In genomic region chr4:147903601-147904000, GRCm38 (mm10) we compare ENCODE assay signal across 8 mouse cellular contexts. TPM values are rescaled to one million over a fixed set of nuclear protein-coding genes. Genes with fewer than 3 reads are reported as not detected.
DNase-seq lines count a peak whose midpoint lies in the region; ATAC-seq and TF ChIP-seq lines count a peak whose summit lies in the region.

No protein-coding gene starts in this region.

- peak overlapping the region; percentile 52 for H3K4me2 ChIP-seq in embryonic facial prominence, embryonic 11.5 days (ENCODE audit: low read depth, low read length)
- peak overlapping the region; percentile 53 for H3K4me2 ChIP-seq in intestine, embryonic 15.5 days (replicated peaks)
- H3K4me2 ChIP-seq in neural tube, embryonic 13.5 days = peak overlapping the region; percentile 78

- H3K9me3 ChIP-seq in embryonic facial prominence, embryonic 11.5 days (replicated peaks; ENCODE audit: control insufficient read depth, low read length) = no peaks in the 10 kb centered on the region
- H3K9me3 ChIP-seq in intestine, embryonic 15.5 days = no peaks in the 10 kb centered on the region
- H3K9me3 ChIP-seq in neural tube, embryonic 13.5 days = no peaks in the 10 kb centered on the region

- 80% methylated on average over 3 of the region's 3 CpGs for WGBS in embryonic facial prominence, embryonic 11.5 days
- WGBS in intestine, embryonic 15.5 days = 68% methylated on average over 3 of the region's 3 CpGs
- 84% methylated on average over 3 of the region's 3 CpGs for WGBS in neural tube, embryonic 13.5 days

- no peaks in the 10 kb centered on the region for H3K27me3 ChIP-seq in embryonic facial prominence, embryonic 11.5 days (ENCODE audit: control insufficient read depth, insufficient read depth, low read length)
- H3K27me3 ChIP-seq in intestine, embryonic 15.5 days (replicated peaks) = no peaks in the 10 kb centered on the region
- no peaks in the 10 kb centered on the region for H3K27me3 ChIP-seq in neural tube, embryonic 13.5 days

- DNase-seq in left cerebral cortex, adult 2 months (ENCODE audit: extremely low spot score in 1 of 2, low spot score in 2 of 2) = no peak
- no peak for DNase-seq in left cerebral cortex, postnatal 10 days (ENCODE audit: extremely low spot score in 1 of 2, low spot score in 2 of 2)
- no peak for DNase-seq in embryonic facial prominence, embryonic 11.5 days (ENCODE audit: low spot score)
- DNase-seq in frontal cortex, adult 2 months (ENCODE audit: extremely low spot score in 1 of 2, low spot score in 1 of 2) = no peak
- DNase-seq in urinary bladder, postnatal 4 days (ENCODE audit: low spot score in 2 of 2) = no peak
- DNase-seq in frontal cortex, postnatal 36 days (ENCODE audit: low spot score in 2 of 2) = no peak

- ATAC-seq in embryonic facial prominence, embryonic 11.5 days (replicated peaks; ENCODE audit: insufficient number of reproducible peaks, low FRiP score, low TSS enrichment, low read depth) = no peak
- ATAC-seq in intestine, embryonic 15.5 days = no peak
- no peak for ATAC-seq in neural tube, embryonic 13.5 days (ENCODE audit: low read depth)

- no peaks in the 10 kb centered on the region for H3K4me1 ChIP-seq in embryonic facial prominence, embryonic 11.5 days (ENCODE audit: control insufficient read depth, insufficient read depth, low read length)
- H3K4me1 ChIP-seq in intestine, embryonic 15.5 days (replicated peaks) = peaks cover 15% of the 10 kb centered on the region
- peaks cover 16% of the 10 kb centered on the region for H3K4me1 ChIP-seq in neural tube, embryonic 13.5 days (replicated peaks)

- H3K4me3 ChIP-seq in left cerebral cortex, adult 2 months = peak overlapping the region; percentile 100
- H3K4me3 ChIP-seq in embryonic facial prominence, embryonic 11.5 days (ENCODE audit: low read depth, low read length) = peak overlapping the region; percentile 90
- peak overlapping the region; percentile 81 for H3K4me3 ChIP-seq in intestine, embryonic 15.5 days (replicated peaks)
- peak overlapping the region; percentile 91 for H3K4me3 ChIP-seq in neural tube, embryonic 13.5 days

- H3K36me3 ChIP-seq in embryonic facial prominence, embryonic 11.5 days (replicated peaks; ENCODE audit: control insufficient read depth, insufficient read depth, low read depth, low read length) = no peaks in the 10 kb centered on the region
- H3K36me3 ChIP-seq in intestine, embryonic 15.5 days = peaks cover 7% of the 10 kb centered on the region; the same call in 1 of the 2 replicates
- peaks cover 38% of the 10 kb centered on the region for H3K36me3 ChIP-seq in neural tube, embryonic 13.5 days

- TF ChIP-seq CTCF in left cerebral cortex, adult 2 months (IDR thresholded peaks at IDR 0.05) = no peak

- intact Hi-C loops in left cerebral cortex, adult 2 months (cut with DNase I) = no loop called here
- intact Hi-C loops in left cerebral cortex, postnatal 10 days (cut with DNase I) = no loop called here

- peak overlapping the region; percentile 82; the same call in 1 of the 2 replicates for H3K9ac ChIP-seq in embryonic facial prominence, embryonic 11.5 days (replicated peaks; ENCODE audit: low read length)
- peak overlapping the region; percentile 73; the same call in 1 of the 2 replicates for H3K9ac ChIP-seq in intestine, embryonic 15.5 days
- peak overlapping the region; percentile 87 for H3K9ac ChIP-seq in neural tube, embryonic 13.5 days

- peak overlapping the region; percentile 100 for H3K27ac ChIP-seq in left cerebral cortex, adult 2 months
- H3K27ac ChIP-seq in embryonic facial prominence, embryonic 11.5 days (replicated peaks; ENCODE audit: low read depth, low read length) = no peak overlapping the region
- H3K27ac ChIP-seq in intestine, embryonic 15.5 days = no peak overlapping the region
- no peak overlapping the region for H3K27ac ChIP-seq in neural tube, embryonic 13.5 days (replicated peaks)

RNA-seq across cellular contexts. Expression of gene Mfn2, which starts 0.9 kb away (rescaled TPM):
- total RNA-seq in left cerebral cortex, adult 2 months (2021) = 100 to 1,000 TPM; 181 to 199 TPM
- total RNA-seq in left cerebral cortex, postnatal 10 days (2021) = 100 to 1,000 TPM; 173 to 182 TPM
- 23.1 and 28.0 TPM in 2 replicates for polyA plus RNA-seq in embryonic facial prominence, embryonic 11.5 days (2014; fragmentation: Nextera tagmentation; extraction: Ambion mirVana)
- polyA plus RNA-seq in intestine, embryonic 15.5 days (2015; fragmentation: Nextera tagmentation; extraction: Ambion mirVana) = 42.4 and 42.5 TPM in 2 replicates
- polyA plus RNA-seq in neural tube, embryonic 13.5 days (2015; fragmentation: Nextera tagmentation; extraction: Ambion mirVana) = 76.3 and 79.0 TPM in 2 replicates
- polyA plus RNA-seq in frontal cortex, adult 2 months (2012; rRNA removed) = 100 and 102 TPM in 2 replicates

RNA-seq across cellular contexts. Expression of gene Plod1, which starts 33.0 kb away (rescaled TPM):
- total RNA-seq in left cerebral cortex, adult 2 months (2021) = 10 to 100 TPM; 14.2 to 14.4 TPM
- total RNA-seq in left cerebral cortex, postnatal 10 days (2021) = 10 to 100 TPM; 17.2 to 17.7 TPM
- 32.7 and 36.4 TPM in 2 replicates for polyA plus RNA-seq in embryonic facial prominence, embryonic 11.5 days (2014; fragmentation: Nextera tagmentation; extraction: Ambion mirVana)
- polyA plus RNA-seq in intestine, embryonic 15.5 days (2015; fragmentation: Nextera tagmentation; extraction: Ambion mirVana) = 38.0 and 38.8 TPM in 2 replicates
- 35.2 and 35.7 TPM in 2 replicates for polyA plus RNA-seq in neural tube, embryonic 13.5 days (2015; fragmentation: Nextera tagmentation; extraction: Ambion mirVana)
- 18.8 and 20.3 TPM in 2 replicates for polyA plus RNA-seq in frontal cortex, adult 2 months (2012; rRNA removed)

RNA-seq across cellular contexts. Expression of gene Fv1, which starts 34.8 kb away (rescaled TPM):
- total RNA-seq in left cerebral cortex, adult 2 months (2021) = 10 to 100 TPM in 1 of 2 experiments, 1 to 10 TPM in 1; 9.9 to 11.8 TPM
- total RNA-seq in left cerebral cortex, postnatal 10 days (2021) = 1 to 10 TPM; 6.5 to 7.2 TPM
- polyA plus RNA-seq in embryonic facial prominence, embryonic 11.5 days (2014; fragmentation: Nextera tagmentation; extraction: Ambion mirVana) = 14.7 and 15.6 TPM in 2 replicates
- polyA plus RNA-seq in intestine, embryonic 15.5 days (2015; fragmentation: Nextera tagmentation; extraction: Ambion mirVana) = 9.6 and 9.8 TPM in 2 replicates
- polyA plus RNA-seq in neural tube, embryonic 13.5 days (2015; fragmentation: Nextera tagmentation; extraction: Ambion mirVana) = 12.0 and 14.3 TPM in 2 replicates
- 5.6 and 7.5 TPM in 2 replicates for polyA plus RNA-seq in frontal cortex, adult 2 months (2012; rRNA removed)

RNA-seq across cellular contexts. Expression of gene Miip, which starts 35.0 kb away (rescaled TPM):
- 10 to 100 TPM; 18.6 to 20.3 TPM for total RNA-seq in left cerebral cortex, adult 2 months (2021)
- 10 to 100 TPM; 17.9 to 22.3 TPM for total RNA-seq in left cerebral cortex, postnatal 10 days (2021)
- 27.6 and 30.0 TPM in 2 replicates for polyA plus RNA-seq in embryonic facial prominence, embryonic 11.5 days (2014; fragmentation: Nextera tagmentation; extraction: Ambion mirVana)
- 33.1 and 35.6 TPM in 2 replicates for polyA plus RNA-seq in intestine, embryonic 15.5 days (2015; fragmentation: Nextera tagmentation; extraction: Ambion mirVana)
- polyA plus RNA-seq in neural tube, embryonic 13.5 days (2015; fragmentation: Nextera tagmentation; extraction: Ambion mirVana) = 40.8 and 45.1 TPM in 2 replicates
- polyA plus RNA-seq in frontal cortex, adult 2 months (2012; rRNA removed) = 51.3 and 66.8 TPM in 2 replicates

RNA-seq across cellular contexts. Expression of gene 2510039O18Rik, which starts 37.1 kb away (rescaled TPM):
- total RNA-seq in left cerebral cortex, adult 2 months (2021) = 10 to 100 TPM; 28.9 to 31.2 TPM
- 10 to 100 TPM; 26.8 to 28.4 TPM for total RNA-seq in left cerebral cortex, postnatal 10 days (2021)
- polyA plus RNA-seq in embryonic facial prominence, embryonic 11.5 days (2014; fragmentation: Nextera tagmentation; extraction: Ambion mirVana) = 14.5 and 15.9 TPM in 2 replicates
- 17.5 and 18.4 TPM in 2 replicates for polyA plus RNA-seq in intestine, embryonic 15.5 days (2015; fragmentation: Nextera tagmentation; extraction: Ambion mirVana)
- polyA plus RNA-seq in neural tube, embryonic 13.5 days (2015; fragmentation: Nextera tagmentation; extraction: Ambion mirVana) = 13.6 and 14.7 TPM in 2 replicates
- polyA plus RNA-seq in frontal cortex, adult 2 months (2012; rRNA removed) = 32.6 and 32.9 TPM in 2 replicates
